Mouse (Mus musculus): Measurements from ENCODE around the gene Creg1. TPM values are rescaled to one million over a fixed set of nuclear protein-coding genes. Genes with fewer than 3 reads are reported as not detected.
A peak's percentile ranks its signal among the peaks of the same experiment; 100 is the strongest.

Creg1 gene
- total and polyA plus RNA-seq, 2 experiments from 2014 or later = 29.1 to 62.1 TPM

DNA sequence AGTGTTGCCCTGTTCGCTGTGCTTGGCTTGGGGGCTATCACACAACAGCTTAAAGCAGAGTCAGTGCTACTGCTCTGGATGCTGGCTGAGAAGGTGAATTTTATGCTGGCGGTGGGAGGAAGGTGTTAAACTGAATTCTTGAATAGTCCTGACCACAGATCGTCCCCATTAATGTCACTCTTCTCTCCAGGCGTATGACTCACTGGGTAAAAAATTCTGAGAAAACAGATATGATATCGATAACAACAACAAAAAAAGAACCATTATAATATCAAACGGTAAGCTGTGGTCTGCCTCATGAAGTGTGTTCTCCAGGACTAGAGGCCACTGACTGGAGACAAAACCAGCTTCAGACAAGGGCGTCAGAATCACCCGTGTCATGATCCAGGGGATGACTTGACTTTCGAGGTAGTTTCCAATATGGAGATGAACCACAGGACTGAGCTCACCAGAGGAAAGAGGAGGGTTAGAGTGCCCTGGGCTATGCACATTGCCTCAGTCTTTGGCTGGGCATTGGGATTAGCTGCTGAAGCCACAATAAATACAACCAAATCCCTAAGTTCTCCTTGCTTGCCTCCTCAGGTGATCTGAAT, 40.9 kb upstream of the Creg1 start:
- WGBS = 76% methylated on average over 9 of the region's 9 CpGs
- Histone ChIP-seq H3K27ac (ENCODE audit: low read depth) (no peak overlapping the region), H3K9ac (replicated peaks; ENCODE audit: low read depth, low read length) (no peak overlapping the region), H3K36me3 (replicated peaks; ENCODE audit: control insufficient read depth, insufficient read depth, low read length) (no peaks in the 10 kb centered on the region), H3K9me3 (replicated peaks; ENCODE audit: control insufficient read depth, low read length) (no peaks in the 10 kb centered on the region), H3K4me2 (ENCODE audit: low read depth, low read length) (no peak overlapping the region), H3K4me3 (ENCODE audit: low read depth, low read length) (no peak overlapping the region), H3K4me1 (ENCODE audit: control insufficient read depth, insufficient read depth) (peaks cover 13% of the 10 kb centered on the region), H3K27me3 (ENCODE audit: control insufficient read depth, insufficient read depth, low read length) (no peaks in the 10 kb centered on the region)
- ATAC-seq (ENCODE audit: insufficient read depth, low read depth) (no peak), DNase-seq (ENCODE audit: low spot score) (no peak)
- no peak for TF ChIP-seq EP300 (IDR thresholded peaks at IDR 0.05; ENCODE audit: low read depth)
- no peak for TF ChIP-seq CTCF (IDR thresholded peaks at IDR 0.05; ENCODE audit: low read depth)

DNA sequence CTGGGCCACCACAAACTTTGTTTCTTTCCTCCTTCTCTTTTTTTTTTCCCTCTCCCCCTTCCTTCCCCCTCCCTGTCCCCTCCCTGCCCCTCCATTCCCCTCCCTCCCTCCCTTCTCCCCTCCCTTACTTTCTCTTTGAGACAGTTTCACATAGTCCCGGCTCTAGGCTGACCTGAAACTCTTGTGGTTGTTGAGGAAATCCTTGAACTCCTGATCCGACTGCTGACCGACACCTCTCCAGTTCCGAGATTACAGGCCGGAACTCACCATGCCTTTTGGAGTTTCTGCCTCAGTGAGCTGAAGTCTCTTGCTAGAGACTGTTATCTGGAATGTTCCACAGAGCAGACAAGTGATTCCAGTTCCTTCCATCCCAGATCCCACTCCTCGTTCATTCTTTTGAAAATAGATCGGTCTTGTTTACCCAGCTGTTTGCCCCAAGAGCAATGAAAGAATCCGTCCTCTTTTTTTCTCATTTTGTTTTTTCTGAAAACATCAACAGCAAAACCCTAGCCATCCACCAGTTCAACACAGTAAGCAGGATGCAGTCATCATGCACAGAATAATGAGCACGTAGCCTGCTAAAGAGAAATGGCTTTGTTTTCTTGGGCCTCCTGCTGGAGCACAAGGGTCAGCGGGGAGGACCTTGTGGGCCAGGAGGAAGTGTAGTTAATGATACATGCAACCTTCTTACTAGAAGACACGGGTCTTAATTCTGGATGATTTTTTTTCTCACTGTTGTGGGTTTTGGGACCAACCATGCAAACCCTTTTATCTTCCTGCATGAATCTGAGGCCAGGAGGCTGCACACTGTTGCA, 39.1 kb upstream of the Creg1 start:
- Histone ChIP-seq H3K4me3 (ENCODE audit: low read depth, low read length) (no peak overlapping the region), H3K27ac (ENCODE audit: low read depth) (peak overlapping the region; percentile 52), H3K4me2 (ENCODE audit: low read depth, low read length) (no peak overlapping the region), H3K9ac (replicated peaks; ENCODE audit: low read depth, low read length) (no peak overlapping the region), H3K27me3 (ENCODE audit: control insufficient read depth, insufficient read depth, low read length) (no peaks in the 10 kb centered on the region), H3K9me3 (replicated peaks; ENCODE audit: control insufficient read depth, low read length) (no peaks in the 10 kb centered on the region), H3K36me3 (replicated peaks; ENCODE audit: control insufficient read depth, insufficient read depth, low read length) (no peaks in the 10 kb centered on the region), H3K4me1 (ENCODE audit: control insufficient read depth, insufficient read depth) (no peaks in the 10 kb centered on the region)
- ATAC-seq (ENCODE audit: insufficient read depth, low read depth) (no peak), DNase-seq (ENCODE audit: low spot score) (no peak)
- WGBS = 42% methylated on average over 11 of the region's 11 CpGs
- TF ChIP-seq CTCF (IDR thresholded peaks at IDR 0.05; ENCODE audit: low read depth) = no peak
- TF ChIP-seq EP300 (IDR thresholded peaks at IDR 0.05; ENCODE audit: low read depth) = no peak

DNA sequence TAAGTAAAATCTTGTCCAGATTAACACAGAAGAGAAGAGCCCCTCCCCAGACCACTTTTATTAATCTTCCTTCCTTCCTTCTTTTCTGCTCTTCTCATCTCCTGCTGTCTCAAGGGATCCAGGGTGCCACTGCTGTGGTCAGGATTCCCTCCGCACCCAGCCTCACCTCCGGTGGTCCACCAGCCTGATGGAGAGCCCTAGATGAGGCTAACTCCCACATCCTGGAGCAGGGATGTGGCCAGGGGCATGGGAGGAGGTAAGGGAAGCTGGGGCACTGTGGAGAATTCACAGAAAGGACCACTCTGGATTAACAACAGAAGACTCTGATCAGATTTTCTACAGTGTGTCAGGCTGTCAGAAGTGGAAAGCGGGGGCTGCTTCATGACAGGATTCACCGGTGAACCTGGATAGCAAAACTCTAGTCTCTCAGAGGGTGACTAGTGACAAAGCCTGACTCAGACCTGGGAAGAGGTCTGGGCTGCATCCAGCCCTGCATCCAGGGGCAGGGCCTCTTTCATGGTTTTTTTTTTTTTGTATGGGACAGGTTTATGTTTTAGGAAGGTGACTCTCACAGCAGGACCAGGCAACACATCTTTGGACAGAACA, 38.4 kb upstream of the Creg1 start:
- no peak for TF ChIP-seq EP300 (IDR thresholded peaks at IDR 0.05; ENCODE audit: low read depth)
- TF ChIP-seq CTCF (IDR thresholded peaks at IDR 0.05; ENCODE audit: low read depth) = no peak
- Histone ChIP-seq H3K36me3 (replicated peaks; ENCODE audit: control insufficient read depth, insufficient read depth, low read length) (no peaks in the 10 kb centered on the region), H3K4me2 (ENCODE audit: low read depth, low read length) (no peak overlapping the region), H3K9me3 (replicated peaks; ENCODE audit: control insufficient read depth, low read length) (no peaks in the 10 kb centered on the region), H3K4me3 (ENCODE audit: low read depth, low read length) (no peak overlapping the region), H3K27ac (ENCODE audit: low read depth) (peak overlapping the region; percentile 52), H3K27me3 (ENCODE audit: control insufficient read depth, insufficient read depth, low read length) (no peaks in the 10 kb centered on the region), H3K9ac (replicated peaks; ENCODE audit: low read depth, low read length) (no peak overlapping the region), H3K4me1 (ENCODE audit: control insufficient read depth, insufficient read depth) (no peaks in the 10 kb centered on the region)
- whole genome bisulfite sequencing = 67% methylated on average over 4 of the region's 4 CpGs
- DNase-seq (ENCODE audit: low spot score) = no peak
- no peak for ATAC-seq (ENCODE audit: insufficient read depth, low read depth)

DNA sequence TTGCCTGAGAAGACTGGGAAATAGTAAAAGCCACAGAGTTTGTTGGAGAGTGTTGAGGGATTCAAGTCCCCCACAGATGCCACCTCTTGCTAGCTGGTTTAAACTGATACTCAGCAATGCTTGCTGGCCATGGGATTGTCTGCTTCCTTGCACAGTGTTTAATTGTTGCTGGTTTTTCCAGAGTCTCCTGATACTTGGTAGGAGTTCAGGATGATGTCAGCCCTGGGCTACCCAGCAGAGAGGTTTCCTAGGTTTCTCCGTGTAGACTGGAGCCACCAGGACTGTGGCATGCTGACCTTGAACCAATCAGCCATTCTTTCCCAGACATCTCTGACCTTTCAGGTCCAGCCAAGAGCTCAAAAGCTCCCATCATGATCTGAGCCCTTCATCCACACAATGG, 36.6 kb upstream of the Creg1 start:
- ATAC-seq (ENCODE audit: insufficient read depth, low read depth) (no peak), DNase-seq (ENCODE audit: low spot score) (no peak)
- no peak for TF ChIP-seq EP300 (IDR thresholded peaks at IDR 0.05; ENCODE audit: low read depth)
- TF ChIP-seq CTCF (IDR thresholded peaks at IDR 0.05; ENCODE audit: low read depth) = no peak
- Histone ChIP-seq H3K4me2 (ENCODE audit: low read depth, low read length) (no peak overlapping the region), H3K27me3 (ENCODE audit: control insufficient read depth, insufficient read depth, low read length) (no peaks in the 10 kb centered on the region), H3K27ac (ENCODE audit: low read depth) (no peak overlapping the region), H3K9ac (replicated peaks; ENCODE audit: low read depth, low read length) (no peak overlapping the region), H3K4me1 (ENCODE audit: control insufficient read depth, insufficient read depth) (no peaks in the 10 kb centered on the region), H3K9me3 (replicated peaks; ENCODE audit: control insufficient read depth, low read length) (no peaks in the 10 kb centered on the region), H3K36me3 (replicated peaks; ENCODE audit: control insufficient read depth, insufficient read depth, low read length) (no peaks in the 10 kb centered on the region), H3K4me3 (ENCODE audit: low read depth, low read length) (no peak overlapping the region)
- WGBS = 12% methylated on average over 1 of the region's 1 CpGs

DNA sequence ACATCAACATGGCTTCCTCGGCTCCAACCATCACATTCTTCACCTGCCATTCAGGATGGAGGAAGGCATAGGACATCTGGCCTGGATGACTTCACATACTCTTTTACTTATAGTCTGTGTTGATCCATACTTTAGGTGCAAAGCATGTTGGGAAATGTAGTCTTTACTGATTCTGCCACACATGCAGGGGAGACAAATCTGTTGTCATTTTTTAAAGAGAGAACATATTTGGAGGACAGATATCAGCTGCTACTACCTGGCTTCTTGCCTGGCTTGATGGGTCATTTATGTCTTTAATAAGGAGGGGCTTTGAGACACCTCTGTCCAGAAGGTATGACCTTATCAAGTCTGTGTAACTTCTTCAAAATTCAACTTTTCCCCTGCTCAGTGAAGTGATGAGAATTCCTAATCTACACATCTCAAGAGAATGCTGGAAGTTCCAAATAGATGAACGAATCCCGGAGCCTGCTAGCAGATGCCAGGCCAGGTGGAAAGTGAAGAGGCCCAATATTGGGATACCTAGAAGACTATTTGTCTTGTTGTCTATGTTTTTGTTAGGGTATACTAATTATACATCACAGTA, 35.4 kb upstream of the Creg1 start:
- no peak overlapping the region for H3K9ac ChIP-seq (replicated peaks; ENCODE audit: low read depth, low read length)
- H3K27me3 ChIP-seq (ENCODE audit: control insufficient read depth, insufficient read depth, low read length) = no peaks in the 10 kb centered on the region
- no peak overlapping the region for H3K27ac ChIP-seq (ENCODE audit: low read depth)
- DNase-seq (ENCODE audit: low spot score) = no peak
- no peak overlapping the region for H3K4me3 ChIP-seq (ENCODE audit: low read depth, low read length)
- TF ChIP-seq EP300 (IDR thresholded peaks at IDR 0.05; ENCODE audit: low read depth) (no peak), CTCF (IDR thresholded peaks at IDR 0.05; ENCODE audit: low read depth) (no peak)
- 80% methylated on average over 3 of the region's 3 CpGs for WGBS
- no peak for ATAC-seq (ENCODE audit: insufficient read depth, low read depth)
- no peaks in the 10 kb centered on the region for H3K36me3 ChIP-seq (replicated peaks; ENCODE audit: control insufficient read depth, insufficient read depth, low read length)
- H3K9me3 ChIP-seq (replicated peaks; ENCODE audit: control insufficient read depth, low read length) = no peaks in the 10 kb centered on the region
- no peaks in the 10 kb centered on the region for H3K4me1 ChIP-seq (ENCODE audit: control insufficient read depth, insufficient read depth)
- no peak overlapping the region for H3K4me2 ChIP-seq (ENCODE audit: low read depth, low read length)

Measured in heart, postnatal 0 days (tissue).